Mouse (Mus musculus) cerebellum, postnatal 10 days (tissue): ENCODE data around the gene Tmem43.
"Not testable (repeated sequence)": the region's sequence is repeated elsewhere in the genome, so short reads cannot be mapped to it uniquely, and the experiment has no call there.

Source experiments
- DNase-seq, 2 experiments: peaks; one replicate each; pipeline ENCODE4 v3.0.0; 2021; ENCODE audit warnings: mixed read lengths in 2 of 2

Tmem43 gene

DNA sequence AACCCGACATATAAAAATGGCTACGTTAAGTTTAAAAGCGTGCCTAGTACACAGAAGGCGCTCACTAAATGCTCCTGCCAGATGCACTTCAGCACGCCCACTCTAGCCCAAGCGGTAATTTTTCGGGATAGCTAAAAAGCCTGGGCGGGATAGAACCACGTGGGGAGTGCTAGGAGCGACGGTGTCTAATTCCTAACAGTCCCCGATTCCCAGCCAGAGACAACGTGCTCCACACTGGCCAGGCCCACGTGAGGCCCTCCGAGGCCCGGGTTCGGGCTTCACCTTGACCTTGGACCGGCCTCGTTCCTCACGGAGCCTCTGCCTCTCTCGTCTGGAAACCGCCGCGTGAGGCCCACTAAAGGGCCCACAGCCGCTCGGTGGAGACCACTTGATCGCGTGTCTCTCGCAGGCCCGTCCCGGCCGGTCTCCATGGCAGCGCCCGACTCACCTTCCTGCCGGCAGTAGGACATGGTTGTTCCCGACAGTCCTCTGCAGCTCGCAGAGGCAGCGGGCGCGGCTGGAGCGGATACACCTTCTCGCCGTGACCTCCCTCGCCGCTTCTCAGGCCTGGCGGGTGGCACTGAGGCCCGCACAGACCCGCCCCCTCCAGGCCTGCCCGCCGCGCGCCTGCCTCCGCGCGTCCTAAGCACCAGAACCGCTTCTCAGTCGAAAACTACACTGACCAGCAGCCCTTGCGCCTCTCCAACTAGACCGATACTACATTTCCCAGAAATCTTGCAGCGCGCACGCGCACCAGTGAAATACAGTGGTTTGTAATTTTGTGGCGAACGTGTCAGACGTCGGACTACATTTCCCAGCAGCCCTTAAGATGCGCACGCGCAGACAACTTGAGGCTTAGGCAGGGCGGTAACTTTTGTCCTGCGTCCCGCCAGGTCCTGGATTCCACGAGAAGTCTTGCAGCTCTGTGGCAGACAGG is at the start of gene Tmem43, which contains the start of gene Chchd4:
Tmem43 (plus strand) TSS at position 836 of the 937 bp plus-strand sequence.
Chchd4 (minus strand) TSS at position 679 of the 937 bp plus-strand sequence.
- DNase-seq = peak; percentile 97 to 99

- DNase-seq = no peak
Measured at GRCm38 (mm10) chr6:91424151-91424550, 49.4 kb upstream of the Tmem43 start.

DNA sequence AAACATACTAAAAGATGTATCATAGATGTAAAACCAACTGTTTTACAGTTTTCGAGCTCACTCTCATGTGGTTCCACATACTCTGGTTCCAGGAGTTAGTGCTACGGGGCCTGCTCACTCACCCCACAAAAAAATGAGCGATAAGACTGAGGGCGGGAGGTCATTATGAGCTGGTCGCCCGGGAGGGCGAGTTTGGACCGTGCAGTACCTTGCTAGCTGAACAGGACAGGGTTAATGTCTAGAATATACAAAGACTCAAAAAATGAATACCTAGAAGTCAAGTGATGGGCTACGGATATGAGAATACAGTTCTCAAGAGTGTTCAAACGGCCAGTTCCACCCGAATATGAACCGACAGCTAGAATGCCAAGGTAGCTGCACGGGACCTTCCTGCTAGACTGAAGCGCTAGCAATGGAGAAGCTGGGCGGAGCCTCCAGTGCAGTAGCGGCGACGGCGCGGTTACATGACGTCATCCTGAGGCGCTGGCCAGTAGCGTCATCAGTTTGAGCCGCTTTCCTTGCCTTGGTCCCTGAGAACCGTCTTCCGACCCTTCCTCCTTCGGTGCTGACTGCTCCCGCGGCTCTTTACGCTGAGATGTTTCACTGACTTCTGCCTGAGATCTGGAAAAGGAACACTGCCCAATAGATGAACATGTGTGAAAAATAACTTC is 32.9 kb upstream of the Tmem43 start:
- DNase-seq = peak; percentile 99

DNA sequence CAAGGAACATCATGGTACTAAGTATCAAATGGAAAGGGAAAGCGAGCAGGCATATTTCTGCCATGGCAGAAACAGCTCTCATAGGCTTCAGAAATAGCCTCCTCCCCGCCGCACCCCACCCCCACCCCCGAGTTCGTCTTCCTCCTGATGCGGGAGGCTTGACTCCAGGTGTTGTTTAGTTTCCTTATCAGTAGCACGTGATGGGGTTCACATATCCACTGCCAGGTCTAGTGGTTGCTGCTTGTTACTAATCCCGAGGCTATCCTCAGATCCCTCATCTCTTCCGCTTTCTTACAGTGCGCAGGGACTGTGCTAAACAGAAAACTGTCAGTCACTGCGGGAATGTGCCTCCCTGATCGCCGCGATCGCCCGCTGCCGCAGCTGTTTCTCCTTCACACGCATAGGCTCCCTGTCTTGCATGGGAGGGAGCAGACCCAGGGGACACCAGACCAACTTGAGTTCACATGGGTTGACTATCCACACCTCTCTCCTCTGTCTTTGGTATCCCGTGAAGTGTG is 32.3 kb upstream of the Tmem43 start:
- DNase-seq = no peak

DNA sequence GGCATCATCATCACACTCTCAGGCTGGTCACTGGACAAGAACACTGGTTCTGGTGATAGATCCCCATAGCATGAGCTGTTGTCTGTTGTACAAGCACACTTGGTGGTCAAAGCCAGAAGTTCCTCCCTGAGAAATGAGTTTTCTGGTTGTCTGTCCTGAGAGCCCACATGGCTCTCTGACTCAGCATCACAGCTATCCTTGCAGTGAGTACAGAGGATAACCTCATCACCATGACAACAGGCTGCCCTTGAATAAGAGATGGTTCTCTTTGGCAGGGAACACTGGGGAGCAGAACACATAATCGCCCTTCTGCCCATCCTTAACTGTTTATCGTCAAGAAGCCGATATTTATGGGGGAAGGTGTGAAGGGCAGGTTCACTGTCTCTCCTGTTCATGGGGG is 28.2 kb upstream of the Tmem43 start:
- no peak for DNase-seq

DNA sequence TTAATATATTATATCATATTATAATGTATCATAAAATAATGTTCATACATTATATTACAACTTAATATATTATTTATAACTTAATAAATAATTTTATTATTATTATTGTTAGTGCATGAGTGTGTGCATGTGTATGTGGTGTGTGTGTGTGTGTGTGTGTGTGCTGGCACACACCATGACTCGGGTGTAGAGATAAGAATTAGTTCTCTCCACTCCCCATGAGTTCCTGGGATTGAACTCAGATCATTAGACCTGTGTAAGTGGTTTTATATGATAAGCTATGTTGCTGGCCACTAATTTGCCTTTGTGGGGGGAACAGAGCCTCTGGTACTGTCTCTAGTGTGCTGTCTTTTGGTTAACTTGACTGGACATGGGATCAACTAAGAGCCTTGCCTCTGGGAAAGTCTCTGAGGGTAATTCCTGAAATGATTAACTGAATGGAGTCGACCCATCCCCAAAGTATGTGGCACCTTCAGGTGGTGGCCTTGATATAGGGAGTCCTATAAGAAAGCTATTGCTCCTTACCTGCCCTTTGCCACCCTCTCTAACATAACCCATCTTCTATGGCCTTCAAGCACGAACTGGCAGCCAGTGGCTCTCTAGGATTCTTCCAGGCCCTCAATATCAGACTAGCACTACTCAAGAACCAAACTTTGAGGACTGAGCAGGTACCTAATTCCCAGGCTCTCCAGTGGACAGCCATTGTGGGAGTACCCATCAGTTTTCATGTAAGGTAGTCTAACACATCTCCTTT is 23.9 kb upstream of the Tmem43 start:
- no peak for DNase-seq

DNA sequence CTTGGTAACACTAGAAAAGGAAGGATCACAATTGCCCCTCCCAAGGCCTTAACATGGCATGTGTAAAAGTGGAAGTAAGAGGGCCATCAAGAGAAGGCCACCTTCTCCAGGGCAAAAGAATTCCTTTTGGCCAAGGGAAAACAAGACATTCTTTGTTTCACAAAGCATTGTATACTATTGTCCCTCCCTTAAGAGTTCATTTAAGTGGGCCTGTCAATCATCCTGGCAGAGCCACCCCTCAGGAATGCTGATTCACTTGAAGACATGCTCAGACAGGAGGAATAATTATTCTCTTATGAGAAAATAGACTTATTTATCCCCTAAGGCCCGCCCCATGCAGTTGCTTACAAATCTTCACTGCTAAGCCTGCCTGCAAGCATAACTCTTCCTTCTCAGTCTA is 21.4 kb upstream of the Tmem43 start:
- DNase-seq = no peak

- no peak for DNase-seq
Measured at GRCm38 (mm10) chr6:91454546-91454945, 19.0 kb upstream of the Tmem43 start.

DNA sequence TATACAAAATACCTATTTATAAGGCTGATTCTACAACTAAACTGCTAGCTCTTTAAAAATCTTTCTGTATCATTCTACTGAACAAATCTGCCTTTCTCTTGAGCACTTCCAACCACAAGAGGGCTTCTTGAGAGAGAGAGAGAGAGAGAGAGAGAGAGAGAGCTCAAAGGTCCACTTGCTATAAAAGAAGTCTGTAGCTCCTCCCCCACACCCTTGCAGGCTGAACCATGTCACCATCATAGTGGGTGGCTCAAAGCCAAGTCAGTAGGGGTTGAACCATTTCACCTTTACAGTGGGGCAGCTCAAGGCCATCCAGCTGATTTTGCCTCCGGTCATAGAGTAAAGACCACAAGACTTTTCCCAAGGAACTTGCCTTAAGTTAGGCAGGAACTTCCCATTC is 14.0 kb upstream of the Tmem43 start:
- no peak for DNase-seq

- no peak for DNase-seq
Measured at GRCm38 (mm10) chr6:91465756-91466155, 7.7 kb upstream of the Tmem43 start.

GRCm38 (mm10) chr6:91467106-91467505 is 6.4 kb upstream of the Tmem43 start:
- no peak for DNase-seq

GRCm38 (mm10) chr6:91470712-91471111 is 2.8 kb upstream of the Tmem43 start:
- DNase-seq = no peak

- DNase-seq = not testable (repeated sequence)
Measured at GRCm38 (mm10) chr6:91471427-91471826, 2.1 kb upstream of the Tmem43 start.

DNA sequence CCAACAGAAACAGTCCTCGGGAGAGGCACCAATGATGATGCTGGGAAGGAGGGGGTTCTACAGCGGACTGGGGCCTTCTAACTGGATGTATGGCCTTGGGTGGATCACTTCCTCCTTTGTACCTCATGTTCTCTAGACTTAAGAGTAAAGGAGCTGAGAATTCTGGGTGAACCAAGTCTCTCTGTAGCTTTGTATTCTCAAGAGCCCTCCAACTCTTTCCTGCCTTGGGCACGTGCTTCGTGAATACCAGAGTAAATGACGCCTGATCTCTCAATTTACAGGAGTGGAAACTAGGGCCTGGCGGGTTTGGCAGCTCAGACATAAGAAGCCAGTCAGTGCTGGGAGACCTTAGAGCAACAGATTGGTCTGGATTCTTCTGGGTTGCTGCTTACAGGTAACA is 1.2 kb upstream of the Tmem43 start:
- no peak for DNase-seq

GRCm38 (mm10) chr6:91473805-91474440 is 420 bp downstream of the Tmem43 start:
- no peak for DNase-seq

- peak; percentile 23 to 30 for DNase-seq
Measured at GRCm38 (mm10) chr6:91474441-91475190, 1.1 kb downstream of the Tmem43 start.

DNA sequence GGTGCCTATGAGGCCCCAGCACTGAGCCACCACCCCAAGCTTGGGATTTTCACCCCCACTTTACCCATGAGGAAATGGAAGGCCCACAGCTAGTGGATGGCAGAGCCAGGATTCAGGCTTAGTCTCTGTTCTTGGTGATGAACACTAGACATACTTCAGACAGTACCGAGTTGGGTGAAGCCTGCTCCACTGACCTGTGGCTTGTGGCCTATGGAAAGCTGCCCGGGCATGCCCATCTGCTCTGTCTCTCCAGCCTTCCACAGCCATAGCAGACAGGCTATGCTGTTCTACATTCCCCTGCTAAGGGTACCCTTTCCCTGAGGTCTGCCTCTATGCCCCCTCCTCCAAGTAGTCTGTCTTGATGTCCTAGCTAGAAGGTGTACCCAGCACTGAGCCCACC is 3.0 kb downstream of the Tmem43 start:
- DNase-seq = no peak

DNA sequence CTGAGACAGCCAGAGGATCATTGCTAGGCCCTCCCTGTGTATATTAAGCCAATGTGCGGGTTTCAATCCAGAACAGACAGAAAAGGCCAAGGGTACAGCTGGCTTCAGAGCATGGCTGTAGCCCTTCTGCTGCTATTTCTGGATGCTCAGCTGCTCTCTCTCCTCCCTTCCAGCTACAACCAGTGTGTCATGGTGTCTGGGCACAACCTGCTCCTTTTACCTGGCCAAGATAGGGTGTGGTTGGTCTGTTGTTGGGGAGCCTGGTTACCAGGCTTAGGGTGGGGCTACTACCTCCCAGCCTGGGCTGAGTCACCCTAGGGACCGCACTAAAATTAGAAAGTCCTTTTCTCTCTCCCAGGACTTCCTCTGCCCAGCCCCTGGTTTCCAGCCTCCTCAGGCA is 9.9 kb downstream of the Tmem43 start:
- DNase-seq = no peak

- no peak for DNase-seq
Measured at GRCm38 (mm10) chr6:91486736-91487453, 13.4 kb downstream of the Tmem43 start.

- DNase-seq = no peak
Measured at GRCm38 (mm10) chr6:91488496-91489212, 15.2 kb downstream of the Tmem43 start.
